Comparison of ENCODE assay signal across 10 mouse cellular contexts in the genomic region with DNA sequence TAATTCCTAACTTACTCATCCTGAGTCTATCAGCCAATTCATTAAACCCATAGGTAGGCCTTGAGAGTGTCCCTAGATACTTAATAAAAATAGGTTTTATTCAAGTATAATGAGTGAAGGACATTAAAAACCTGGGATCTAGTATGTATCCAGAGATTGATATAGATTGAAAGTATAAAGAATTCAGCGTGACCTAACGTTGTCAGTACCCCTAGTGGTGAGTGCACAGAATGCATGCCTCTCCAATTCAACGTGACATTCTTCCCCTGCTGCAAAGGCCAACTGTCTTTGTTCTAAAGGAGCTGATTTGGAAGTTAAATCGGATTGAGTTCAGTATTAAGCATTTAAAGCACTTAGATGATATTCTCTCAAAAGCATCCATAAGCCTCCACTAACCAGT. TPM values are rescaled to one million over a fixed set of nuclear protein-coding genes. Genes with fewer than 3 reads are reported as not detected.
DNase-seq lines count a peak whose midpoint lies in the region; ATAC-seq and TF ChIP-seq lines count a peak whose summit lies in the region.
"Had no signal": no experiment of that assay in that cellular context is flagged by ENCODE, and none has a peak within 500 bp of the region (broad histone marks: within the 10 kb centered on the region; RNA-seq: fewer than 3 reads in every experiment).

No protein-coding gene starts in this region.

- peaks cover 14% of the 10 kb centered on the region for H3K4me1 ChIP-seq in forebrain, embryonic 13.5 days
- H3K4me1 ChIP-seq in forebrain, embryonic 12.5 days = peaks cover 14% of the 10 kb centered on the region
- peaks cover 5% of the 10 kb centered on the region for H3K4me1 ChIP-seq in embryonic fibroblast, embryonic 13.5 days (ENCODE audit: control insufficient read depth, insufficient read depth, low read length)
- H3K4me1 ChIP-seq in heart, embryonic 10.5 days = peaks cover 21% of the 10 kb centered on the region

- TF ChIP-seq CTCF in embryonic fibroblast, embryonic 13.5 days (IDR thresholded peaks at IDR 0.05; ENCODE audit: borderline replicate concordance, insufficient read depth, low read length) = peak; percentile 47; the same call in 1 of the 2 replicates

- no peaks in the 10 kb centered on the region for H3K27me3 ChIP-seq in forebrain, embryonic 13.5 days
- H3K27me3 ChIP-seq in forebrain, embryonic 12.5 days = peaks cover 3% of the 10 kb centered on the region; the same call in 1 of the 2 replicates
- no peaks in the 10 kb centered on the region for H3K27me3 ChIP-seq in heart, embryonic 10.5 days (ENCODE audit: insufficient read depth, poor library complexity, severe bottlenecking)
- H3K27me3 ChIP-seq: liver, embryonic 15.5 days had no signal

- DNase-seq in right cerebral cortex, postnatal 14 days = peak; percentile 18
- DNase-seq in right cerebral cortex, postnatal 36 days (ENCODE audit: low spot score in 2 of 2) = no peak
- peak; percentile 72 for DNase-seq in retina, embryonic 14.5 days (ENCODE audit: low spot score)
- no peak for DNase-seq in left cerebral cortex, postnatal 25 days (ENCODE audit: low spot score in 2 of 2)
- DNase-seq in heart, embryonic 10.5 days (ENCODE audit: low spot score) = no peak
- DNase-seq: gastrocnemius, postnatal 10 days had no signal

- no peak for TF ChIP-seq POLR2A in embryonic fibroblast, embryonic 13.5 days (IDR thresholded peaks at IDR 0.05; ENCODE audit: low read depth, low read length)

- 18% methylated on average over 4 of the region's 4 CpGs for WGBS in forebrain, embryonic 13.5 days
- WGBS in forebrain, embryonic 12.5 days = 24% methylated on average over 4 of the region's 4 CpGs
- 30% methylated on average over 4 of the region's 4 CpGs for WGBS in heart, embryonic 10.5 days

- H3K4me3 ChIP-seq in forebrain, embryonic 13.5 days = no peak overlapping the region
- no peak overlapping the region for H3K4me3 ChIP-seq in forebrain, embryonic 12.5 days (replicated peaks)
- no peak overlapping the region for H3K4me3 ChIP-seq in embryonic fibroblast, embryonic 13.5 days (ENCODE audit: insufficient read depth, low read length)
- no peak overlapping the region for H3K4me3 ChIP-seq in heart, embryonic 10.5 days
- H3K4me3 ChIP-seq: liver, embryonic 15.5 days had no signal

- ATAC-seq in forebrain, embryonic 13.5 days = peak; percentile 42; the same call in 1 of the 2 replicates
- no peak for ATAC-seq in forebrain, embryonic 12.5 days (ENCODE audit: low FRiP score)

- no peak overlapping the region for H3K27ac ChIP-seq in forebrain, embryonic 13.5 days
- no peak overlapping the region for H3K27ac ChIP-seq in forebrain, embryonic 12.5 days
- H3K27ac ChIP-seq in embryonic fibroblast, embryonic 13.5 days (ENCODE audit: insufficient read depth, low read length) = no peak overlapping the region
- no peak overlapping the region for H3K27ac ChIP-seq in heart, embryonic 10.5 days
- H3K27ac ChIP-seq: liver, embryonic 15.5 days had no signal

- no peak overlapping the region for H3K9ac ChIP-seq in forebrain, embryonic 13.5 days
- no peak overlapping the region for H3K9ac ChIP-seq in forebrain, embryonic 12.5 days
- H3K9ac ChIP-seq: liver, embryonic 15.5 days had no signal

- H3K36me3 ChIP-seq in forebrain, embryonic 13.5 days (ENCODE audit: poor library complexity, severe bottlenecking) = 0 out of 2 replicates have a peak, but pooled peaks cover 4% of the 10 kb centered on the region
- H3K36me3 ChIP-seq in forebrain, embryonic 12.5 days (replicated peaks) = no peaks in the 10 kb centered on the region
- H3K36me3 ChIP-seq in heart, embryonic 10.5 days = peaks cover 3% of the 10 kb centered on the region; the same call in 1 of the 2 replicates
- H3K36me3 ChIP-seq: liver, embryonic 15.5 days had no signal

- H3K9me3 ChIP-seq in forebrain, embryonic 13.5 days (replicated peaks) = no peaks in the 10 kb centered on the region
- H3K9me3 ChIP-seq in forebrain, embryonic 12.5 days = no peaks in the 10 kb centered on the region
- H3K9me3 ChIP-seq in heart, embryonic 10.5 days = no peaks in the 10 kb centered on the region
- H3K9me3 ChIP-seq: liver, embryonic 15.5 days had no signal

- intact Hi-C loops in left cerebral cortex, postnatal 25 days (cut with DNase I) = no loop called here

- H3K4me2 ChIP-seq in forebrain, embryonic 13.5 days = no peak overlapping the region
- no peak overlapping the region for H3K4me2 ChIP-seq in forebrain, embryonic 12.5 days
- H3K4me2 ChIP-seq: liver, embryonic 15.5 days had no signal

RNA-seq across cellular contexts. Expression of gene Znhit6, which starts 36.7 kb away (rescaled TPM):
- polyA plus RNA-seq in forebrain, embryonic 13.5 days (2015; fragmentation: Nextera tagmentation; extraction: Ambion mirVana) = 34.9 and 37.1 TPM in 2 replicates
- polyA plus RNA-seq in forebrain, embryonic 12.5 days (2016; fragmentation: Nextera tagmentation; extraction: Ambion mirVana) = 43.0 TPM in 2 replicates
- 37.2 and 49.9 TPM in 2 replicates for polyA plus RNA-seq in embryonic fibroblast, embryonic 13.5 days (2011; ENCODE audit: insufficient read length, low read depth, missing spikeins)
- total RNA-seq in left cerebral cortex, postnatal 25 days (2021) = 10 to 100 TPM; 15.8 to 16.7 TPM
- polyA plus RNA-seq in heart, embryonic 10.5 days (2016; fragmentation: Nextera tagmentation; extraction: Ambion mirVana) = 30.5 and 40.9 TPM in 2 replicates

RNA-seq across cellular contexts. Expression of gene Ccn1, which starts 37.1 kb away (rescaled TPM):
- 32.9 and 35.6 TPM in 2 replicates for polyA plus RNA-seq in forebrain, embryonic 13.5 days (2015; fragmentation: Nextera tagmentation; extraction: Ambion mirVana)
- 43.9 and 44.1 TPM in 2 replicates for polyA plus RNA-seq in forebrain, embryonic 12.5 days (2016; fragmentation: Nextera tagmentation; extraction: Ambion mirVana)
- 464 and 759 TPM in 2 replicates for polyA plus RNA-seq in embryonic fibroblast, embryonic 13.5 days (2011; ENCODE audit: insufficient read length, low read depth, missing spikeins)
- 10 to 100 TPM in 1 of 2 experiments, 1 to 10 TPM in 1; 5.0 to 10.5 TPM for total RNA-seq in left cerebral cortex, postnatal 25 days (2021)
- 78.7 and 82.7 TPM in 2 replicates for polyA plus RNA-seq in heart, embryonic 10.5 days (2016; fragmentation: Nextera tagmentation; extraction: Ambion mirVana)

Comparison
In these comparisons a context has a peak if more than half of its experiments do, and no peak if none do; other contexts are left out.
1. DNase-seq: peak in right cerebral cortex, postnatal 14 days (single experiment) and retina, embryonic 14.5 days (single experiment); none in right cerebral cortex, postnatal 36 days (0 of 2), left cerebral cortex, postnatal 25 days (0 of 2) and heart, embryonic 10.5 days (single experiment).